Mouse (Mus musculus) testis, adult 2 months (tissue): ENCODE data around the gene Pold3.

Experiments
- CTCF ChIP-seq: fragments of 200-500 bp; IDR thresholded peaks from 2 replicates; pipeline ENCODE4 v1.5.1; 2012; ENCODE audit warnings: low read depth, mild to moderate bottlenecking, inconsistent platforms, low read length, moderate library complexity; ENCODE audit not compliant: control insufficient read depth, insufficient read depth, insufficient replicate concordance
- POLR2A ChIP-seq: fragments of 200-500 bp; IDR thresholded peaks from 2 replicates; pipeline ENCODE4 v1.6.1; 2012; ENCODE audit warnings: low read depth, mild to moderate bottlenecking, inconsistent platforms, low read length, moderate library complexity; ENCODE audit not compliant: control insufficient read depth

DNA sequence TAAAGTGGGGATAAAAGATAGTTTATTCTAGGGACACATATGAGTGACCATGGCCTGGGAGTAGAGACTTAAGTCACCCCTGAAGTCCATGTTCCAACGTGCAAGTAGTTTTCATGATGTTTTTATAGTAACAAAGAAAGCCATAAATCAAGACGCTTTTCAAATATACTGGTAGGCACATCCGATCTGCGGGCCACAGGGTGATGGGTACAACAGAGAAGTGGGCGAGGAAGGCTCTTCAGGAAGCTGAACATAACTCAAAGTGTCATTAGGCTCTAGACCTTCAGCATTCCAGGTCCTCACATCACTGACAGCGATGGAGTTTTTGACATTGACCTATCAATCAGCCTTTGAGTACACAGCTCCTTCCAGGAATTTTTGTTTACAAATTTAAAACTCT lies 9.2 kb upstream of the Pold3 start:
- TF ChIP-seq CTCF (no peak), POLR2A (no peak)
